In genomic region chr2:73107089-73107488, GRCm38 (mm10) we compare ENCODE assay signal across 14 mouse cellular contexts.
"Had no signal": no experiment of that assay in that cellular context is flagged by ENCODE, and none has a peak within 500 bp of the region (broad histone marks: within the 10 kb centered on the region; RNA-seq: fewer than 3 reads in every experiment).

No protein-coding gene starts in this region.

- DNase-seq: lung, adult 2 months; lung, postnatal 14 days; lung, postnatal 36 days; right cerebral cortex, postnatal 14 days; thymus, adult 18-20 months; thymus, postnatal 14 days; thymus, postnatal 36 days had no signal

- H3K4me3 ChIP-seq: lung, embryonic 15.5 days; midbrain, embryonic 13.5 days; midbrain, embryonic 15.5 days; neural tube, embryonic 12.5 days had no signal

- H3K9me3 ChIP-seq: lung, embryonic 15.5 days; midbrain, embryonic 13.5 days; midbrain, embryonic 15.5 days; neural tube, embryonic 12.5 days had no signal

- H3K27ac ChIP-seq: lung, embryonic 15.5 days; macrophage; midbrain, embryonic 13.5 days; midbrain, embryonic 15.5 days; neural tube, embryonic 12.5 days had no signal

- ATAC-seq: lung, postnatal 0 days; midbrain, embryonic 13.5 days; midbrain, embryonic 15.5 days had no signal

- H3K9ac ChIP-seq: lung, embryonic 15.5 days; midbrain, embryonic 13.5 days; midbrain, embryonic 15.5 days; neural tube, embryonic 12.5 days had no signal

- H3K27me3 ChIP-seq: lung, embryonic 15.5 days; midbrain, embryonic 13.5 days; midbrain, embryonic 15.5 days; neural tube, embryonic 12.5 days had no signal

- H3K4me2 ChIP-seq: lung, embryonic 15.5 days; midbrain, embryonic 11.5 days; midbrain, embryonic 13.5 days; midbrain, embryonic 15.5 days; neural tube, embryonic 12.5 days had no signal

- H3K4me1 ChIP-seq: lung, embryonic 15.5 days; midbrain, embryonic 13.5 days; midbrain, embryonic 15.5 days; neural tube, embryonic 12.5 days had no signal

- H3K36me3 ChIP-seq: lung, embryonic 15.5 days; midbrain, embryonic 13.5 days; midbrain, embryonic 15.5 days; neural tube, embryonic 12.5 days had no signal
